Mouse (Mus musculus): ENCODE results near the gene Nr2f1.
A peak's percentile ranks its signal among the peaks of the same experiment; 100 is the strongest.

Nr2f1 gene

GRCm38 (mm10) chr13:78198871-78199641 is 501 bp downstream of the Nr2f1 start:
- peak; percentile 64 to 66 for DNase-seq

GRCm38 (mm10) chr13:78198391-78198870 is 1.1 kb downstream of the Nr2f1 start:
- DNase-seq, result peak; percentile 46 to 52

- DNase-seq, result peak; percentile 58 to 60
These were observed 1.7 kb downstream of the Nr2f1 start for GRCm38 (mm10) chr13:78197819-78198390.

- DNase-seq, result no peak
These were observed 2.2 kb downstream of the Nr2f1 start for GRCm38 (mm10) chr13:78197286-78197818.

- no peak for DNase-seq
These were observed 3.2 kb downstream of the Nr2f1 start for GRCm38 (mm10) chr13:78196236-78196796.

GRCm38 (mm10) chr13:78195601-78196115 is 3.9 kb downstream of the Nr2f1 start:
- no peak for DNase-seq

GRCm38 (mm10) chr13:78194850-78195600 is 4.5 kb downstream of the Nr2f1 start:
- DNase-seq, result peak; percentile 61 to 62

- no peak for DNase-seq
These were observed 5.3 kb downstream of the Nr2f1 start for GRCm38 (mm10) chr13:78194135-78194849.

GRCm38 (mm10) chr13:78193211-78193610 is 6.3 kb downstream of the Nr2f1 start:
- no peak for DNase-seq

GRCm38 (mm10) chr13:78189586-78189985 is 10.0 kb downstream of the Nr2f1 start:
- DNase-seq, result no peak

GRCm38 (mm10) chr13:78187833-78188232 is 11.7 kb downstream of the Nr2f1 start:
- no peak for DNase-seq

- no peak for DNase-seq
These were observed 13.1 kb downstream of the Nr2f1 start for GRCm38 (mm10) chr13:78186340-78186946.

GRCm38 (mm10) chr13:78184786-78185466 is 14.6 kb downstream of the Nr2f1 start:
- no peak for DNase-seq

GRCm38 (mm10) chr13:78183986-78184385 is 15.6 kb downstream of the Nr2f1 start:
- no peak for DNase-seq

- DNase-seq, result no peak
These were observed 16.6 kb downstream of the Nr2f1 start for GRCm38 (mm10) chr13:78183004-78183403.

- no peak for DNase-seq
These were observed 17.5 kb downstream of the Nr2f1 start for GRCm38 (mm10) chr13:78181930-78182558.

- peak; percentile 42 to 45 for DNase-seq
These were observed 18.3 kb downstream of the Nr2f1 start for GRCm38 (mm10) chr13:78181071-78181929.

- DNase-seq, result no peak
These were observed 19.3 kb downstream of the Nr2f1 start for GRCm38 (mm10) chr13:78180261-78180660.

All from cerebellum, postnatal 36 days (tissue).